In the genomic region with DNA sequence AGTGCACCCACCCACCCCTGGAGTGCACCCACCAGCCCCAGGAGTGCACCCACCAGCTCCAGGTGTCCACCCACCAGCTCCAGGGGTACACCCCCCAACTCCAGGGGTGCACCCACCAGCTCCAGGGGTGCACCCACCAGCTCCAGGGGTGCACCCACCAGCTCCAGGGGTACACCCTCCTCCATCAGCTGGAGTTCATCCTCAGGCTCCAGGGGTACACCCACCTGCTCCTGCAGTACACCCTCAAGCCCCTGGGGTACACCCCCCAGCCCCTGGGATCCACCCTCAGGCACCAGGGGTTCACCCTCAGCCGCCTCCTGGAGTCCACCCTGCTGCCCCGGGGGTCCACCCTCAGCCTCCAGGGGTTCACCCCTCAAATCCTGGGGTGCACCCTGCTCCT, we compare ENCODE assay signal across 28 mouse cellular contexts. TPM values are rescaled to one million over a fixed set of nuclear protein-coding genes. Genes with fewer than 3 reads are reported as not detected.
DNase-seq lines count a peak whose midpoint lies in the region; ATAC-seq and TF ChIP-seq lines count a peak whose summit lies in the region.
"Had no signal": no experiment of that assay in that cellular context is flagged by ENCODE, and none has a peak within 500 bp of the region (broad histone marks: within the 10 kb centered on the region; RNA-seq: fewer than 3 reads in every experiment).

No protein-coding gene starts in this region.

- peak overlapping the region; percentile 42 for H3K9ac ChIP-seq in heart, embryonic 14.5 days (ENCODE audit: low read length)
- H3K9ac ChIP-seq: embryonic facial prominence, embryonic 15.5 days; kidney, embryonic 15.5 days; limb, embryonic 13.5 days; liver, embryonic 13.5 days; midbrain, embryonic 13.5 days; stomach, embryonic 15.5 days had no signal

- WGBS in heart, embryonic 14.5 days, result 90% methylated on average over 2 of the region's 2 CpGs

- peak; percentile 20 for DNase-seq in gastrocnemius, adult 2 months
- no peak for DNase-seq in gastrocnemius, postnatal 25 days
- DNase-seq in heart, postnatal 25 days (ENCODE audit: low spot score), result no peak
- peak; percentile 3 for DNase-seq in right cerebral cortex, postnatal 14 days
- no peak for DNase-seq in right cerebral cortex, adult 18-20 months
- DNase-seq: adrenal gland, postnatal 25 days; B cell, adult 2 months; cerebellum, adult 8-10 months; gastrocnemius, postnatal 36 days; kidney, adult 18-20 months; kidney, postnatal 4 days; liver, embryonic 13.5 days; lung, adult 18-20 months; right cerebral cortex, postnatal 25 days had no signal

- intact Hi-C loops in gastrocnemius, adult 2 months (cut with DNase I), result no loop called here
- intact Hi-C loops in heart, postnatal 25 days (cut with DNase I), result no loop called here

- no peak overlapping the region for H3K27ac ChIP-seq in gastrocnemius, adult 2 months
- H3K27ac ChIP-seq in heart, embryonic 14.5 days (replicated peaks in 1 of 2; ENCODE audit: control insufficient read depth in 1 of 2, insufficient read depth in 1 of 2, low read depth in 2 of 2, low read length in 2 of 2), result peak overlapping the region in 1 of 2 experiments; percentile 17; a peak in 1 of 4 replicates
- H3K27ac ChIP-seq: embryonic facial prominence, embryonic 15.5 days; forebrain, embryonic 13.5 days; kidney, embryonic 15.5 days; limb, embryonic 13.5 days; midbrain, embryonic 13.5 days; stomach, embryonic 15.5 days had no signal

- H3K4me1 ChIP-seq in heart, embryonic 14.5 days (ENCODE audit: control insufficient read depth in 2 of 2, insufficient read depth in 2 of 2, low read length in 2 of 2), result peaks cover 29 to 48% of the 10 kb centered on the region in 2 experiments

- no peak overlapping the region for H3K4me3 ChIP-seq in gastrocnemius, adult 2 months
- no peak overlapping the region for H3K4me3 ChIP-seq in heart, embryonic 14.5 days (ENCODE audit: control insufficient read depth in 1 of 2, insufficient read depth in 1 of 2, low read depth in 1 of 2, low read length in 2 of 2)
- H3K4me3 ChIP-seq: embryonic facial prominence, embryonic 15.5 days; forebrain, embryonic 13.5 days; kidney, embryonic 15.5 days; limb, embryonic 13.5 days; liver, embryonic 13.5 days; megakaryocyte, embryonic 14.5 days; midbrain, embryonic 13.5 days; stomach, embryonic 15.5 days had no signal

- TF ChIP-seq CTCF in gastrocnemius, adult 2 months (IDR thresholded peaks at IDR 0.05), result no peak

- no peak for ATAC-seq in heart, embryonic 14.5 days (ENCODE audit: insufficient number of reproducible peaks, insufficient read depth, low FRiP score, low read depth)
- ATAC-seq: forebrain, embryonic 13.5 days; hindbrain, embryonic 16.5 days; lung, postnatal 0 days; midbrain, embryonic 13.5 days had no signal

- no peaks in the 10 kb centered on the region for H3K9me3 ChIP-seq in heart, embryonic 14.5 days (ENCODE audit: control insufficient read depth, low read length)
- H3K9me3 ChIP-seq: embryonic facial prominence, embryonic 15.5 days; forebrain, embryonic 13.5 days; kidney, embryonic 15.5 days; limb, embryonic 13.5 days; liver, embryonic 13.5 days; megakaryocyte, embryonic 14.5 days; midbrain, embryonic 13.5 days; stomach, embryonic 15.5 days had no signal

- no peak overlapping the region for H3K4me2 ChIP-seq in heart, embryonic 14.5 days (ENCODE audit: low read length)
- H3K4me2 ChIP-seq: embryonic facial prominence, embryonic 15.5 days; forebrain, embryonic 13.5 days; kidney, embryonic 15.5 days; limb, embryonic 13.5 days; liver, embryonic 13.5 days; midbrain, embryonic 13.5 days; stomach, embryonic 15.5 days had no signal

- H3K27me3 ChIP-seq in heart, embryonic 14.5 days (ENCODE audit: control insufficient read depth, insufficient read depth, low read length), result no peaks in the 10 kb centered on the region

- H3K36me3 ChIP-seq in heart, embryonic 14.5 days (ENCODE audit: control insufficient read depth, insufficient read depth, low read length), result peaks cover 51% of the 10 kb centered on the region

RNA-seq across cellular contexts. Expression of a gene that starts 0.7 kb away (rescaled TPM):
- total RNA-seq in gastrocnemius, adult 2 months (2021), result under 1 TPM; 0.38 to 0.98 TPM
- under 1 TPM; 0.20 to 0.21 TPM for total RNA-seq in gastrocnemius, postnatal 25 days (2021)
- 0.12 TPM in 1 of 2 replicates, not detected in the other for polyA plus RNA-seq in heart, embryonic 14.5 days (2014; fragmentation: Nextera tagmentation; extraction: Ambion mirVana)
- total RNA-seq in heart, postnatal 25 days (2021), result under 1 TPM; 0.39 TPM
- total RNA-seq: common myeloid progenitor, adult 5-6 weeks; monocyte, adult 5-6 weeks had no signal
- polyA plus RNA-seq: hindbrain, embryonic 11.5 days; hindbrain, embryonic 16.5 days; intestine, embryonic 14.5 days; kidney, embryonic 15.5 days; limb, embryonic 13.5 days; liver, embryonic 13.5 days; midbrain, embryonic 13.5 days; stomach, embryonic 15.5 days had no signal

RNA-seq across cellular contexts. Expression of a gene that starts 5.9 kb away (rescaled TPM):
- total RNA-seq in gastrocnemius, adult 2 months (2021), result 10 to 100 TPM; 22.3 to 29.8 TPM
- 10 to 100 TPM; 22.4 to 27.3 TPM for total RNA-seq in gastrocnemius, postnatal 25 days (2021)
- 71.1 and 75.4 TPM in 2 replicates for polyA plus RNA-seq in heart, embryonic 14.5 days (2014; fragmentation: Nextera tagmentation; extraction: Ambion mirVana)
- 10 to 100 TPM; 27.4 to 29.7 TPM for total RNA-seq in heart, postnatal 25 days (2021)

RNA-seq across cellular contexts. Expression of a gene that starts 6.3 kb away (rescaled TPM):
- 10 to 100 TPM; 28.9 to 29.1 TPM for total RNA-seq in gastrocnemius, adult 2 months (2021)
- total RNA-seq in gastrocnemius, postnatal 25 days (2021), result 10 to 100 TPM; 24.0 to 24.9 TPM
- polyA plus RNA-seq in heart, embryonic 14.5 days (2014; fragmentation: Nextera tagmentation; extraction: Ambion mirVana), result 49.2 and 51.0 TPM in 2 replicates
- total RNA-seq in heart, postnatal 25 days (2021), result 10 to 100 TPM; 29.6 to 29.9 TPM

RNA-seq across cellular contexts. Expression of a gene that starts 9.0 kb away (rescaled TPM):
- 100 to 1,000 TPM; 397 to 414 TPM for total RNA-seq in gastrocnemius, adult 2 months (2021)
- total RNA-seq in gastrocnemius, postnatal 25 days (2021), result 100 to 1,000 TPM; 395 to 415 TPM
- polyA plus RNA-seq in heart, embryonic 14.5 days (2014; fragmentation: Nextera tagmentation; extraction: Ambion mirVana), result 5.5 and 5.6 TPM in 2 replicates
- under 1 TPM; 0.48 to 0.81 TPM for total RNA-seq in heart, postnatal 25 days (2021)
- total RNA-seq: common myeloid progenitor, adult 5-6 weeks; monocyte, adult 5-6 weeks had no signal
- polyA plus RNA-seq: forebrain, embryonic 13.5 days had no signal

RNA-seq across cellular contexts. Expression of a gene that starts 22.1 kb away (rescaled TPM):
- total RNA-seq in gastrocnemius, adult 2 months (2021), result 100 to 1,000 TPM; 579 to 691 TPM
- total RNA-seq in gastrocnemius, postnatal 25 days (2021), result 100 to 1,000 TPM; 651 to 657 TPM
- 2,025 and 2,172 TPM in 2 replicates for polyA plus RNA-seq in heart, embryonic 14.5 days (2014; fragmentation: Nextera tagmentation; extraction: Ambion mirVana)
- total RNA-seq in heart, postnatal 25 days (2021), result 100 to 1,000 TPM; 883 to 894 TPM

Comparison
In these comparisons a context has a peak if more than half of its experiments do, and no peak if none do; other contexts are left out.
1. DNase-seq: peak in gastrocnemius, adult 2 months (single experiment) and right cerebral cortex, postnatal 14 days (single experiment); none in gastrocnemius, postnatal 25 days (single experiment), heart, postnatal 25 days (single experiment) and right cerebral cortex, adult 18-20 months (single experiment).